Mouse (Mus musculus) embryonic facial prominence, embryonic 10.5 days (tissue): ENCODE measurements around the gene Prlr. TPM values are rescaled to one million over a fixed set of nuclear protein-coding genes. Genes with fewer than 3 reads are reported as not detected.

ENCODE experiments used
- DNase-seq: peaks from one replicate; pipeline ENCODE4 v3.0.0-alpha.2; 2017; ENCODE audit warnings: low spot score
- H3K27ac ChIP-seq: fragments of 300-500 bp; sonication (generic); replicated peaks from 2 replicates; pipeline ENCODE4 v1.5.1; 2016; ENCODE audit warnings: mild to moderate bottlenecking
- H3K27me3 ChIP-seq: fragments of 300-500 bp; sonication (generic); replicated peaks from 2 replicates; pipeline ENCODE4 v1.6.1; 2016; ENCODE audit warnings: low read depth, mild to moderate bottlenecking; ENCODE audit not compliant: poor library complexity, severe bottlenecking
- H3K36me3 ChIP-seq: fragments of 300-500 bp; sonication (generic); replicated peaks from 2 replicates; pipeline ENCODE4 v1.6.1; 2016; ENCODE audit warnings: mild to moderate bottlenecking, moderate library complexity
- H3K4me1 ChIP-seq: fragments of 300-500 bp; sonication (generic); 2 replicates; pipeline ENCODE4 v1.6.1; 2016
- H3K4me3 ChIP-seq: fragments of 300-500 bp; sonication (generic); 2 replicates; pipeline ENCODE4 v1.5.1; 2016; ENCODE audit warnings: mild to moderate bottlenecking, moderate library complexity
- H3K9me3 ChIP-seq: fragments of 300-500 bp; sonication (generic); 2 replicates; pipeline ENCODE4 v1.6.1; 2016; ENCODE audit warnings: mild to moderate bottlenecking
- WGBS: fragments of 180-500 bp; shearing (Covaris S2); methylation state at CpG from one replicate; pipeline ENCODE4 v1.1.7; 2016; 5-methylcytosine and 5-hydroxymethylcytosine counted together
- polyA plus RNA-seq: library from polyadenylated mRNA; unstranded; fragments of >200 nt; fragmentation: Nextera tagmentation; extraction: Ambion mirVana; gene quantifications from 2 replicates; pipeline ENCODE4 v1.2.1, GENCODE M21; 2016

The Prlr gene
- polyA plus RNA-seq, 1 experiment from 2014 or later = 0.50 TPM

DNA sequence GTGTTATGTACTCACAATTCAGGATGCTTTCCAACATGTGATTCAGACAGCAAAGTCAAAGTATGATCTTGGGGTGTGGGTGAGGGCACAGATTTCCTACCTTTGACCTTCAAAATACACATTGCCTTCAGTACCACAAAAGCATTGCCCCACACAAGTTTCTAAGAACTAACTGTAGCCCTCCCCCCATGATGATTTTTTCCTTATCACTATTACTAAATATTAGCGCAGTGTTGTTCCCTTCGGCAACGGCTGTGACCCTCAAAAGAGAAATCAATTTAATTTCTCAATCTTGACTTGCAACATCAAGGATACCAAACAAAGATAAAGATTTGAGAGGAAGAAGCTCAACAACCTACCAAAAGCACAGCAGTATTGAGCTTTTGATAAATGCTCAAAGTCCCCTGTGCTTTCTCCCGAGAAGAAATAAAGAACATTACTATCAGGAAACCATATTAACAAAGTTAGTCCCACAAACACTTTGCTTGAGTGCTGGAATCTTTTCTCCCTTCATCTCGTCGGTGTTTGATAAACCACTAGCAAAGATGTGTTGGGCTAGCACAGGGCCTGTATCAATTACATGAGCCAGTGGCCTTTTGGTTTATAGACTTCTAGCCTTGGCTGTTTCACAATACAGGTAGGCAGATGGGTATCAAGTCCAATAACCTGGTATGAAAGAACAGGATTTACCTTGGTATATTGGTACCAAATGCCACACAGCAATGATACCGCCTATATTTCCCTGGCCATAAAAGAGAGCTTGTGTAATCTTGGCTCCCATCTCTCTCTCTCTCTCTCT lies 25.7 kb downstream of the Prlr start:
- no peaks in the 10 kb centered on the region for H3K9me3 ChIP-seq
- H3K27ac ChIP-seq = no peak overlapping the region
- no peaks in the 10 kb centered on the region for H3K36me3 ChIP-seq
- H3K27me3 ChIP-seq = no peaks in the 10 kb centered on the region
- no peak for DNase-seq
- no peaks in the 10 kb centered on the region for H3K4me1 ChIP-seq
- WGBS = 90% methylated on average over 7 of the region's 7 CpGs
- no peak overlapping the region for H3K4me3 ChIP-seq

DNA sequence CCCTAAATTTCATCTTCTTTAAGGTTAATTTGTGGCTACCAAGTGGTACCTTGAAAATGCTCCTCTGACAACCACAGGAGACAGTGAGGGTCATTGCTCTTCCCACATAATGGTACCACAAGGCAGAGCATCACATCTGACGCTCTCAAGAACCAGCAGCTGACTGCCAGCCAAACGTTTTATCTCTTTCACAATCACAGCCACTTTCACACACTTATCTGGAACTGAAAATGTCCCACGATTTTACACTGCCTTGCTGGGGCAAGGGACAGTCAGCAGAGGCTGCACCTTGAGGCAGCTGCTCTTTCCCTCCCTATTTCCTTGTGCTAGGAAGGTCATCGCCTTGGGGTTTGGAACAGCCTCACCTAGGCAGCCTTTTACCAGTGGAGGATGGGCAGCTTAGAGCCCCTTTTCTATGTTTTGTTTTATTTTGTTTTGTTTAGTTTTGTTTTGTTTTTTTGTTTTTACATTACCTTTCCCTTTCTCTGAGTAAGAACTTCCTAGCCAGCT lies 33.3 kb downstream of the Prlr start:
- 73% methylated on average over 4 of the region's 4 CpGs for WGBS

GRCm38 (mm10) chr15:10211992-10212391 lies 35.0 kb downstream of the Prlr start:
- no peak for DNase-seq
- Histone ChIP-seq H3K36me3 (no peaks in the 10 kb centered on the region), H3K4me1 (no peaks in the 10 kb centered on the region), H3K4me3 (no peak overlapping the region), H3K27me3 (no peaks in the 10 kb centered on the region), H3K9me3 (no peaks in the 10 kb centered on the region), H3K27ac (no peak overlapping the region)

More for the DNA sequence above, 33.3 kb downstream of the Prlr start:
- DNase-seq = no peak
- Histone ChIP-seq H3K27ac (no peak overlapping the region), H3K9me3 (no peaks in the 10 kb centered on the region), H3K27me3 (no peaks in the 10 kb centered on the region), H3K36me3 (no peaks in the 10 kb centered on the region), H3K4me1 (no peaks in the 10 kb centered on the region), H3K4me3 (no peak overlapping the region)

DNA sequence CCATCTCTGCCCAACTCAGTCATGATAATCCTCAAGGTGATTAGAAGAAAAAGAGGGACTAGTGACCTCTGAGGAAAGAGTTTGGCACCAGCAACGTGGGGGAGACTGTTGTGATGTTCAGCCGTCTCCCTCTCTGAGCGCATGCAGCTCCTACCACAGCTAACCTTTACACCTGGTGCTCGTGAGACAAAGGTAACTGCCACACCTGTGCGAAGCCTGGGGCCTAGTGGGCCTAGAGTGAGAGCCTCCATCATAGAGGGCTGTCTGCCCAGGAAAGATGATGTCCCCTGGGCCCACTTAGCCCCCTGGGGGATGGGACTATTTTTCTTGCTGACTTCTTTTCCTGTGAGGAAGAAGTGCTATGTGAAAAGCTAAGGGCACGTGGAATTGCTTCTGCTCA lies 36.2 kb downstream of the Prlr start:
- H3K27ac ChIP-seq = no peak overlapping the region
- no peaks in the 10 kb centered on the region for H3K36me3 ChIP-seq
- no peaks in the 10 kb centered on the region for H3K9me3 ChIP-seq
- 83% methylated on average over 6 of the region's 6 CpGs for WGBS
- H3K4me3 ChIP-seq = no peak overlapping the region
- H3K27me3 ChIP-seq = no peaks in the 10 kb centered on the region
- DNase-seq = no peak
- no peaks in the 10 kb centered on the region for H3K4me1 ChIP-seq

DNA sequence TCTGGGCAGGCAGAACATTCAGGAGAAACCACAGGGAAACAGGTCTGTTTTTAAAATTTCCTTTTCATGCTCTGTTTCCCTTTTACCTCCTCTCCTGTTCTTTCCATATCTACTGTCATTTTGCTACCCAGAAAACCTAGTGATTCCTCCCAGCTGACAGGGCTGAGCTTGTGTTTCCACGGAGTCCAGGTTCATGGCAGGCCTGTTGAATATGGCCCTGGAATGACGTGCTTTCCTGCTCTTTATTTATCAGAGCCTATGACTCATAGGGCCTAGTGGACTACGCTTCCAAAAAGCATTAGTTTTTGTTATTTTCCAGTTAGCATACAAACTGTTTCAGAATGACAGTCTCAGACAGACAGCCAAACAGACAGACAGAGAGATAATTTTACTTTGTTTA lies 36.7 kb downstream of the Prlr start:
- H3K27me3 ChIP-seq = no peaks in the 10 kb centered on the region
- H3K9me3 ChIP-seq = no peaks in the 10 kb centered on the region
- no peak for DNase-seq
- WGBS = 92% methylated on average over 3 of the region's 3 CpGs
- H3K4me3 ChIP-seq = no peak overlapping the region
- H3K4me1 ChIP-seq = no peaks in the 10 kb centered on the region
- no peak overlapping the region for H3K27ac ChIP-seq
- H3K36me3 ChIP-seq = no peaks in the 10 kb centered on the region

DNA sequence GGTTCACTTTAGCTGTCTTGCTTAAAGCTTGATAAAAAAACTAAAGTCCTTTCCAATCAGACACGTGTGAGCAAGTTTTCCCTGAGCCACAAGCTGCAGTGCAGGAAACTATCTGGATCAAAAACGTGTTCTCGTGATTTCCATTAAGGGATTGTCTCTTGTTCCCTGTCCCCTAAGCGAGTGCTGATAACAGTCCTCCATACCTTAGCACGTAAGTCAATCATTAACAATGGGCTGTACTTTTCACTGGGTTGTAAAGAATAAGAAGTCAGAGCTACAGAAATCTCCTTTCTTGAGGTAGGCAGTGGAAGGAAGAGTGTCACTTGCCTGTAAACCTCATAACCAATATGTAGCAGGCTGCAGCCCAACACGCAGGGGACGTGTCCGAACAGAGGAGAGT lies 38.7 kb downstream of the Prlr start:
- no peaks in the 10 kb centered on the region for H3K4me1 ChIP-seq
- DNase-seq = no peak
- H3K36me3 ChIP-seq = no peaks in the 10 kb centered on the region
- H3K27me3 ChIP-seq = no peaks in the 10 kb centered on the region
- H3K27ac ChIP-seq = no peak overlapping the region
- no peaks in the 10 kb centered on the region for H3K9me3 ChIP-seq
- WGBS = 88% methylated on average over 8 of the region's 8 CpGs
- no peak overlapping the region for H3K4me3 ChIP-seq

DNA sequence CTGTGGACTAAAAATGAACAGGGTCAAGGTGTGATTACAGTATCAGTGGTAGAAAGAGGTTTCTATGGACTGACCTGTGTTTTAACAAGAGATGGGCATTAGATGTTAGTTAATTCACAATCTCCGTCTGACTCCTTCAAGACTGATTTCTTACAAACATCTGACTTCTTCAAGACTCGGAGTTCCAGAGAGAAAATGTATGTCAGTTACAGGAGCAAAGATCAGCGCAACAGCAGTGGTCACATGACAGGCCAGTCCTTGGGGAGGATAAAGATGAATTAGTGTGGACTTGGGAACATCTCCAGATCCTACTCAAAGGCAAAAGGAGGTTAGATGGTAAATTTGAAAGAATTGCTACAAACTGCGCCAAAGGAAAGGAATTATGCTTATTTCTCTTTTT lies 39.2 kb downstream of the Prlr start:
- no peaks in the 10 kb centered on the region for H3K4me1 ChIP-seq
- no peak for DNase-seq
- 91% methylated on average over 4 of the region's 4 CpGs for WGBS
- no peak overlapping the region for H3K27ac ChIP-seq
- H3K4me3 ChIP-seq = no peak overlapping the region
- no peaks in the 10 kb centered on the region for H3K9me3 ChIP-seq
- no peaks in the 10 kb centered on the region for H3K27me3 ChIP-seq
- H3K36me3 ChIP-seq = no peaks in the 10 kb centered on the region

DNA sequence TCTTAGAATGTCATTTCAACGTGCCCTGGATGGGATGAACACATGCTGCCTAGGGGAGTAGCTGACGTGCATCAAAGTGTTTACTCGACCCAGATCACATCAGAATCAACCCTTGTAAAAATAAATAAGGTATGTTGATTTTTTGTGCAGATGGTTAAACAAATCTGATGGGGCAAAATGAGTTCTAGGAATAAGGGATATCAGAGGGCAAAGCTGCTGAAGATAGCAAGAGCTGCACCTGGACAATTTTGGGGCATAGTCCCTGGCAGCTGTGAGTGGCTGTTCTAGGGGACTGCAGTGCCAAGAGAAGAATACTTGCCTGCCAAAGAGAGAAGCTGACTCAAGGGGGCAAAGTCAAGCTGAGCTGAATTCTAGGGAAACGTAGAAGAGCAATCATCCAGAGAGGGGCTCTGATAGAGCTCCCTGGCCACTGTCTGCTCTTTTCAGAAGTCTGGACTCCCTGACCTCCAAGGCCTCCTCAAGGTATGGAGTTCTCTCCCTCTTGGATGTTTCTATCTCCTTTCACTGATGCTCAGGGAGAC lies 46.6 kb downstream of the Prlr start:
- 81% methylated on average over 4 of the region's 4 CpGs for WGBS
- H3K36me3 ChIP-seq = no peaks in the 10 kb centered on the region
- DNase-seq = no peak

DNA sequence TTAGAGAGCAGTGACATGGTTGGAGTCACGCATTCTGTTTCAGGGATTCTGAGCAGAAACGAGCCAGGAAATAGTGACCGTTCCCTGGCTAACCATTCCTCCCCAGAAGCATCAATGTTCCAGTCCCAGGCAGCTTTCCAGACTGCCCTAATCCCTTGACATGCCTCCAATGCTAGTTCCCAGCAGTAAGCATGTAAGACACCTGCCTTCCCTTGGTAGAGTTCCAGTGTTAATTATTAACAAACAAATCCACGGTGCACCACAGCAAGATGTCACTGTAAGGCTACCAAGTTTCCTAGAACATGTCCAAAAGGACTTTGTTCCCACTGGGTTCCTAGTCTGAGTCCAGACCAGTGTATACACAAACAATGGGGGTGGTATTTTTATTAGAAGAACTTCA lies 48.7 kb downstream of the Prlr start:
- H3K36me3 ChIP-seq = no peaks in the 10 kb centered on the region
- H3K27me3 ChIP-seq = no peaks in the 10 kb centered on the region
- H3K9me3 ChIP-seq = no peaks in the 10 kb centered on the region
- no peak overlapping the region for H3K4me3 ChIP-seq
- 93% methylated on average over 4 of the region's 4 CpGs for WGBS
- no peaks in the 10 kb centered on the region for H3K4me1 ChIP-seq
- no peak for DNase-seq
- no peak overlapping the region for H3K27ac ChIP-seq

More for the DNA sequence above, 46.6 kb downstream of the Prlr start:
- H3K27ac ChIP-seq = no peak overlapping the region
- H3K4me1 ChIP-seq = no peaks in the 10 kb centered on the region
- H3K9me3 ChIP-seq = no peaks in the 10 kb centered on the region
- no peaks in the 10 kb centered on the region for H3K27me3 ChIP-seq
- no peak overlapping the region for H3K4me3 ChIP-seq

- no peaks in the 10 kb centered on the region for H3K9me3 ChIP-seq
- H3K27ac ChIP-seq = no peak overlapping the region
- H3K36me3 ChIP-seq = no peaks in the 10 kb centered on the region
- no peaks in the 10 kb centered on the region for H3K4me1 ChIP-seq
- no peak overlapping the region for H3K4me3 ChIP-seq
- no peaks in the 10 kb centered on the region for H3K27me3 ChIP-seq
- no peak for DNase-seq
- 88% methylated on average over 2 of the region's 2 CpGs for WGBS
These were observed 51.6 kb downstream of the Prlr start for GRCm38 (mm10) chr15:10228636-10229035.

DNA sequence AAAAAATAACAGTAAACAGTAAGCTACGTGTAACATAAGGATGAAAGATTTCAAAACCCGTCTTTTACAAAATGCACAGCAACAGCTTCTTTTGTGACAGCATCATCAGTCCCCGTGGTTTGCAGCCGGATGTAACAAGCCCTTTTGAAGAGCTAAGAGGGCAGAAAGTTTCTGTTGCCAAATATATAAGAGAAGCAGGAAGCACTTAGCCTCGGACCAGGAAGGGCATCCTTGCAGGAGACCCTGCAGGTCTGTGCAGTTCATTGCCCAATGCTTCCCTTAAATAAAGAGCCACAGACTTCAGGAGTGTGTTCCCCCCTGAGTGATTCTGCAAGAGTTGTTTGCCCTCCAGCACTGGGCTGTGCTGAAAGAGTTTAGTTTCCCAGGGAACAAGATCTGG lies 58.9 kb downstream of the Prlr start:
- H3K4me1 ChIP-seq = no peaks in the 10 kb centered on the region
- no peaks in the 10 kb centered on the region for H3K9me3 ChIP-seq
- no peak overlapping the region for H3K4me3 ChIP-seq
- 81% methylated on average over 5 of the region's 5 CpGs for WGBS
- no peak overlapping the region for H3K27ac ChIP-seq
- H3K27me3 ChIP-seq = no peaks in the 10 kb centered on the region
- DNase-seq = no peak
- H3K36me3 ChIP-seq = no peaks in the 10 kb centered on the region

- no peaks in the 10 kb centered on the region for H3K4me1 ChIP-seq
- no peak overlapping the region for H3K4me3 ChIP-seq
- no peak overlapping the region for H3K27ac ChIP-seq
- H3K9me3 ChIP-seq = no peaks in the 10 kb centered on the region
- H3K27me3 ChIP-seq = no peaks in the 10 kb centered on the region
- H3K36me3 ChIP-seq = no peaks in the 10 kb centered on the region
- DNase-seq = no peak
- WGBS = 83% methylated on average over 3 of the region's 3 CpGs
These were observed 59.8 kb downstream of the Prlr start for GRCm38 (mm10) chr15:10236812-10237211.

GRCm38 (mm10) chr15:10238454-10238853 lies 61.4 kb downstream of the Prlr start:
- Histone ChIP-seq H3K27me3 (no peaks in the 10 kb centered on the region), H3K27ac (no peak overlapping the region), H3K9me3 (no peaks in the 10 kb centered on the region), H3K4me3 (no peak overlapping the region), H3K36me3 (no peaks in the 10 kb centered on the region), H3K4me1 (no peaks in the 10 kb centered on the region)
- 94% methylated on average over 8 of the region's 8 CpGs for WGBS
- no peak for DNase-seq
